Mouse (Mus musculus): ENCODE data around the gene Ccdc34. TPM values are rescaled to one million over a fixed set of nuclear protein-coding genes. Genes with fewer than 3 reads are reported as not detected.
A peak's percentile ranks its signal among the peaks of the same experiment; 100 is the strongest.

The Ccdc34 gene
- polyA plus RNA-seq, 1 experiment from 2014 or later, result 14.5 TPM

GRCm38 (mm10) chr2:109974807-109975206 lies 42.8 kb upstream of the Ccdc34 start:
- H3K9me3 ChIP-seq (ENCODE audit: low read length), result no peaks in the 10 kb centered on the region
- 83% methylated on average over 7 of the region's 7 CpGs for WGBS (ENCODE audit: insufficient replicate concordance)
- H3K27me3 ChIP-seq (ENCODE audit: insufficient read depth, low read length), result no peaks in the 10 kb centered on the region
- H3K36me3 ChIP-seq (replicated peaks; ENCODE audit: insufficient read depth, low read length), result no peaks in the 10 kb centered on the region
- no peak overlapping the region for H3K27ac ChIP-seq (ENCODE audit: low read depth)
- ATAC-seq, result no peak
- no peak for DNase-seq
- 0 out of 2 replicates have a peak, but pooled peaks cover 5% of the 10 kb centered on the region for H3K4me1 ChIP-seq (ENCODE audit: insufficient read depth)
- H3K4me2 ChIP-seq (ENCODE audit: low read depth, low read length), result no peak overlapping the region
- no peak overlapping the region for H3K4me3 ChIP-seq (ENCODE audit: low read depth, low read length)
- H3K9ac ChIP-seq (replicated peaks), result no peak overlapping the region
- TF ChIP-seq EP300 (IDR thresholded peaks at IDR 0.05; ENCODE audit: low read depth), result no peak
- no peak for TF ChIP-seq CTCF (IDR thresholded peaks at IDR 0.05; ENCODE audit: low read depth)

- peaks cover 8% of the 10 kb centered on the region for H3K4me1 ChIP-seq (ENCODE audit: insufficient read depth)
- H3K9me3 ChIP-seq (ENCODE audit: low read length), result no peaks in the 10 kb centered on the region
- ATAC-seq (no peak), DNase-seq (no peak)
- WGBS (ENCODE audit: insufficient replicate concordance), result 75% methylated on average over 2 of the region's 2 CpGs
- TF ChIP-seq EP300 (IDR thresholded peaks at IDR 0.05; ENCODE audit: low read depth) (no peak), CTCF (IDR thresholded peaks at IDR 0.05; ENCODE audit: low read depth) (no peak)
- H3K4me3 ChIP-seq (ENCODE audit: low read depth, low read length), result no peak overlapping the region
- H3K27ac ChIP-seq (ENCODE audit: low read depth), result no peak overlapping the region
- H3K27me3 ChIP-seq (ENCODE audit: insufficient read depth, low read length), result no peaks in the 10 kb centered on the region
- no peak overlapping the region for H3K9ac ChIP-seq (replicated peaks)
- no peak overlapping the region for H3K4me2 ChIP-seq (ENCODE audit: low read depth, low read length)
- no peaks in the 10 kb centered on the region for H3K36me3 ChIP-seq (replicated peaks; ENCODE audit: insufficient read depth, low read length)
Measured at GRCm38 (mm10) chr2:109976181-109976580, 41.4 kb upstream of the Ccdc34 start.

- H3K4me3 ChIP-seq (ENCODE audit: low read depth, low read length), result no peak overlapping the region
- DNase-seq, result no peak
- no peak overlapping the region for H3K9ac ChIP-seq (replicated peaks)
- WGBS (ENCODE audit: insufficient replicate concordance), result 85% methylated on average over 6 of the region's 6 CpGs
- no peaks in the 10 kb centered on the region for H3K36me3 ChIP-seq (replicated peaks; ENCODE audit: insufficient read depth, low read length)
- peaks cover 13% of the 10 kb centered on the region for H3K4me1 ChIP-seq (ENCODE audit: insufficient read depth)
- no peak overlapping the region for H3K27ac ChIP-seq (ENCODE audit: low read depth)
- TF ChIP-seq EP300 (IDR thresholded peaks at IDR 0.05; ENCODE audit: low read depth), result no peak
- TF ChIP-seq CTCF (IDR thresholded peaks at IDR 0.05; ENCODE audit: low read depth), result no peak
- no peaks in the 10 kb centered on the region for H3K27me3 ChIP-seq (ENCODE audit: insufficient read depth, low read length)
- ATAC-seq, result no peak
- H3K4me2 ChIP-seq (ENCODE audit: low read depth, low read length), result no peak overlapping the region
- no peaks in the 10 kb centered on the region for H3K9me3 ChIP-seq (ENCODE audit: low read length)
Measured at GRCm38 (mm10) chr2:109977322-109977721, 40.3 kb upstream of the Ccdc34 start.

- H3K4me3 ChIP-seq (ENCODE audit: low read depth, low read length), result no peak overlapping the region
- no peaks in the 10 kb centered on the region for H3K9me3 ChIP-seq (ENCODE audit: low read length)
- no peaks in the 10 kb centered on the region for H3K27me3 ChIP-seq (ENCODE audit: insufficient read depth, low read length)
- ATAC-seq (0 out of 2 replicates have a peak, but pooled peaks have one; percentile 45), DNase-seq (peak; percentile 50)
- H3K4me2 ChIP-seq (ENCODE audit: low read depth, low read length), result no peak overlapping the region
- H3K4me1 ChIP-seq (ENCODE audit: insufficient read depth), result peaks cover 20% of the 10 kb centered on the region
- H3K9ac ChIP-seq (replicated peaks), result no peak overlapping the region
- TF ChIP-seq EP300 (IDR thresholded peaks at IDR 0.05; ENCODE audit: low read depth) (no peak), CTCF (IDR thresholded peaks at IDR 0.05; ENCODE audit: low read depth) (no peak)
- H3K36me3 ChIP-seq (replicated peaks; ENCODE audit: insufficient read depth, low read length), result no peaks in the 10 kb centered on the region
- H3K27ac ChIP-seq (ENCODE audit: low read depth), result no peak overlapping the region
Measured at GRCm38 (mm10) chr2:109979209-109979608, 38.4 kb upstream of the Ccdc34 start.

- Histone ChIP-seq H3K9me3 (ENCODE audit: low read length) (no peaks in the 10 kb centered on the region), H3K4me3 (ENCODE audit: low read depth, low read length) (no peak overlapping the region), H3K9ac (replicated peaks) (no peak overlapping the region), H3K4me1 (ENCODE audit: insufficient read depth) (peaks cover 41% of the 10 kb centered on the region), H3K27me3 (ENCODE audit: insufficient read depth, low read length) (no peaks in the 10 kb centered on the region), H3K36me3 (replicated peaks; ENCODE audit: insufficient read depth, low read length) (no peaks in the 10 kb centered on the region), H3K4me2 (ENCODE audit: low read depth, low read length) (0 out of 2 replicates have a peak overlapping the region, but pooled peaks have one; percentile 13), H3K27ac (ENCODE audit: low read depth) (peak overlapping the region; percentile 85)
- DNase-seq (no peak), ATAC-seq (no peak)
- WGBS (ENCODE audit: insufficient replicate concordance), result 56% methylated on average over 6 of the region's 6 CpGs
- TF ChIP-seq CTCF (IDR thresholded peaks at IDR 0.05; ENCODE audit: low read depth) (no peak), EP300 (IDR thresholded peaks at IDR 0.05; ENCODE audit: low read depth) (no peak)
Measured at GRCm38 (mm10) chr2:109983435-109983834, 34.2 kb upstream of the Ccdc34 start.

- Histone ChIP-seq H3K4me2 (ENCODE audit: low read depth, low read length) (no peak overlapping the region), H3K27me3 (ENCODE audit: insufficient read depth, low read length) (no peaks in the 10 kb centered on the region), H3K4me3 (ENCODE audit: low read depth, low read length) (no peak overlapping the region), H3K9ac (replicated peaks) (no peak overlapping the region), H3K4me1 (ENCODE audit: insufficient read depth) (peaks cover 35% of the 10 kb centered on the region), H3K27ac (ENCODE audit: low read depth) (peak overlapping the region; percentile 85), H3K9me3 (ENCODE audit: low read length) (no peaks in the 10 kb centered on the region), H3K36me3 (replicated peaks; ENCODE audit: insufficient read depth, low read length) (no peaks in the 10 kb centered on the region)
- DNase-seq (no peak), ATAC-seq (peak; percentile 97)
- no peak for TF ChIP-seq CTCF (IDR thresholded peaks at IDR 0.05; ENCODE audit: low read depth)
- peak; percentile 62 for TF ChIP-seq EP300 (IDR thresholded peaks at IDR 0.05; ENCODE audit: low read depth)
- 53% methylated on average over 1 of the region's 1 CpGs for WGBS (ENCODE audit: insufficient replicate concordance)
Measured at GRCm38 (mm10) chr2:109984930-109985329, 32.7 kb upstream of the Ccdc34 start.

- no peak for DNase-seq
- peaks cover 35% of the 10 kb centered on the region for H3K4me1 ChIP-seq (ENCODE audit: insufficient read depth)
- no peak overlapping the region for H3K4me3 ChIP-seq (ENCODE audit: low read depth, low read length)
- no peak overlapping the region for H3K4me2 ChIP-seq (ENCODE audit: low read depth, low read length)
- no peak overlapping the region for H3K9ac ChIP-seq (replicated peaks)
- H3K9me3 ChIP-seq (ENCODE audit: low read length), result no peaks in the 10 kb centered on the region
- peak overlapping the region; percentile 73 for H3K27ac ChIP-seq (ENCODE audit: low read depth)
- no peak for TF ChIP-seq CTCF (IDR thresholded peaks at IDR 0.05; ENCODE audit: low read depth)
- no peak for TF ChIP-seq EP300 (IDR thresholded peaks at IDR 0.05; ENCODE audit: low read depth)
- WGBS (ENCODE audit: insufficient replicate concordance), result 58% methylated on average over 9 of the region's 9 CpGs
- ATAC-seq, result no peak
- H3K36me3 ChIP-seq (replicated peaks; ENCODE audit: insufficient read depth, low read length), result no peaks in the 10 kb centered on the region
- H3K27me3 ChIP-seq (ENCODE audit: insufficient read depth, low read length), result no peaks in the 10 kb centered on the region
Measured at GRCm38 (mm10) chr2:109985560-109985959, 32.1 kb upstream of the Ccdc34 start.
